Comparison of ENCODE assay signal across 9 mouse cellular contexts in genomic region chr2:125660537-125661130, GRCm38 (mm10). TPM values are rescaled to one million over a fixed set of nuclear protein-coding genes. Genes with fewer than 3 reads are reported as not detected.
DNase-seq lines count a peak whose midpoint lies in the region; ATAC-seq and TF ChIP-seq lines count a peak whose summit lies in the region.
"Had no signal": no experiment of that assay in that cellular context is flagged by ENCODE, and none has a peak within 500 bp of the region (broad histone marks: within the 10 kb centered on the region; RNA-seq: fewer than 3 reads in every experiment).

No protein-coding gene starts in this region.

- peak overlapping the region; percentile 11; the same call in 1 of the 2 replicates for H3K4me3 ChIP-seq in hindbrain, postnatal 0 days (ENCODE audit: low read length)
- peak overlapping the region; percentile 21 for H3K4me3 ChIP-seq in midbrain, embryonic 15.5 days
- H3K4me3 ChIP-seq: myocyte had no signal

- no peaks in the 10 kb centered on the region for H3K27me3 ChIP-seq in hindbrain, postnatal 0 days (ENCODE audit: insufficient read depth, low read length)
- H3K27me3 ChIP-seq in midbrain, embryonic 15.5 days (replicated peaks), result no peaks in the 10 kb centered on the region

- no peaks in the 10 kb centered on the region for H3K36me3 ChIP-seq in hindbrain, postnatal 0 days (ENCODE audit: insufficient read depth, low read length)
- H3K36me3 ChIP-seq in midbrain, embryonic 15.5 days (replicated peaks), result no peaks in the 10 kb centered on the region

- intact Hi-C loops in left cerebral cortex, postnatal 4 days (cut with DNase I), result no loop called here

- DNase-seq in cerebellum, adult 9-10 months, result no peak
- peak; percentile 18 to 55 for DNase-seq in spleen, postnatal 10 days (ENCODE audit: low spot score in 2 of 2)
- no peak for DNase-seq in spleen, adult 12 weeks (ENCODE audit: low spot score)
- DNase-seq in hindbrain, postnatal 0 days (ENCODE audit: low spot score), result peak; percentile 11
- DNase-seq in left cerebral cortex, postnatal 4 days, result no peak
- DNase-seq in left cerebral cortex, adult 18-20 months (ENCODE audit: low spot score in 2 of 2), result no peak

- WGBS in hindbrain, postnatal 0 days, result 42% methylated on average over 20 of the region's 20 CpGs
- WGBS in midbrain, embryonic 15.5 days, result 43% methylated on average over 20 of the region's 20 CpGs

- no peak overlapping the region for H3K27ac ChIP-seq in hindbrain, postnatal 0 days
- 0 out of 2 replicates have a peak overlapping the region, but pooled peaks have one; percentile 11 for H3K27ac ChIP-seq in midbrain, embryonic 15.5 days

- 0 out of 2 replicates have a peak, but pooled peaks have one; percentile 31 for ATAC-seq in cerebellum, adult (ENCODE audit: insufficient number of reproducible peaks, low FRiP score, low TSS enrichment)
- ATAC-seq in hindbrain, postnatal 0 days, result peak; percentile 48
- peak; percentile 80 for ATAC-seq in midbrain, embryonic 15.5 days (replicated peaks)

- H3K9ac ChIP-seq in hindbrain, postnatal 0 days (replicated peaks; ENCODE audit: low read length), result no peak overlapping the region
- H3K9ac ChIP-seq in midbrain, embryonic 15.5 days, result peak overlapping the region; percentile 27; the same call in 1 of the 2 replicates

- TF ChIP-seq CTCF in hindbrain, postnatal 0 days (IDR thresholded peaks at IDR 0.05; ENCODE audit: low read depth), result no peak

- H3K9me3 ChIP-seq in hindbrain, postnatal 0 days (ENCODE audit: low read length), result no peaks in the 10 kb centered on the region
- H3K9me3 ChIP-seq in midbrain, embryonic 15.5 days, result no peaks in the 10 kb centered on the region

- H3K4me1 ChIP-seq in hindbrain, postnatal 0 days (ENCODE audit: insufficient read depth, low read length), result no peaks in the 10 kb centered on the region
- H3K4me1 ChIP-seq in midbrain, embryonic 15.5 days, result peaks cover 8% of the 10 kb centered on the region

- peak overlapping the region; percentile 49 for H3K4me2 ChIP-seq in hindbrain, postnatal 0 days (ENCODE audit: low read depth, low read length)
- peak overlapping the region; percentile 45 for H3K4me2 ChIP-seq in midbrain, embryonic 15.5 days

RNA-seq across cellular contexts. Expression of gene Eid1, which starts 12.3 kb away (rescaled TPM):
- total RNA-seq in hindbrain, postnatal 0 days (2014; rRNA removed), result 262 and 346 TPM in 2 replicates
- polyA plus RNA-seq in hindbrain, postnatal 0 days (2015; fragmentation: Nextera tagmentation; extraction: Ambion mirVana), result 393 and 394 TPM in 2 replicates
- 376 and 397 TPM in 2 replicates for polyA plus RNA-seq in midbrain, embryonic 15.5 days (2015; fragmentation: Nextera tagmentation; extraction: Ambion mirVana)
- total RNA-seq in left cerebral cortex, postnatal 4 days (2021), result 100 to 1,000 TPM; 522 to 568 TPM
- 100 to 1,000 TPM; 229 to 233 TPM for total RNA-seq in left cerebral cortex, adult 18-20 months (2021)

RNA-seq across cellular contexts. Expression of gene Cep152, which starts 35.7 kb away (rescaled TPM):
- 1.5 and 2.4 TPM in 2 replicates for total RNA-seq in hindbrain, postnatal 0 days (2014; rRNA removed)
- 1.6 and 1.9 TPM in 2 replicates for polyA plus RNA-seq in hindbrain, postnatal 0 days (2015; fragmentation: Nextera tagmentation; extraction: Ambion mirVana)
- 2.8 and 3.0 TPM in 2 replicates for polyA plus RNA-seq in midbrain, embryonic 15.5 days (2015; fragmentation: Nextera tagmentation; extraction: Ambion mirVana)
- 1 to 10 TPM; 2.6 to 3.6 TPM for total RNA-seq in left cerebral cortex, postnatal 4 days (2021)
- 1 to 10 TPM; 2.6 TPM for total RNA-seq in left cerebral cortex, adult 18-20 months (2021)

Comparison
In these comparisons a context has a peak if more than half of its experiments do, and no peak if none do; other contexts are left out.
1. DNase-seq: peak in spleen, postnatal 10 days (2 of 2) and hindbrain, postnatal 0 days (single experiment); none in cerebellum, adult 9-10 months (single experiment), spleen, adult 12 weeks (single experiment), left cerebral cortex, postnatal 4 days (single experiment) and left cerebral cortex, adult 18-20 months (0 of 2).
2. Peak in every context shown above with its lines, with median percentiles within 50 percentile points of each other: ATAC-seq.